Mouse (Mus musculus) layer of hippocampus, adult 9-10 months (tissue): ENCODE measurements at regions not wholly inside any gene's neighbourhood (a gene's known extent, or its start where the extent isn't known, plus 50 kb on each side); places are given as distances from the start of the nearest gene placed in this dataset.

ENCODE experiments used
- DNase-seq: peaks from one replicate; pipeline ENCODE4 v3.0.0; 2022; ENCODE audit warnings: low spot score

DNA sequence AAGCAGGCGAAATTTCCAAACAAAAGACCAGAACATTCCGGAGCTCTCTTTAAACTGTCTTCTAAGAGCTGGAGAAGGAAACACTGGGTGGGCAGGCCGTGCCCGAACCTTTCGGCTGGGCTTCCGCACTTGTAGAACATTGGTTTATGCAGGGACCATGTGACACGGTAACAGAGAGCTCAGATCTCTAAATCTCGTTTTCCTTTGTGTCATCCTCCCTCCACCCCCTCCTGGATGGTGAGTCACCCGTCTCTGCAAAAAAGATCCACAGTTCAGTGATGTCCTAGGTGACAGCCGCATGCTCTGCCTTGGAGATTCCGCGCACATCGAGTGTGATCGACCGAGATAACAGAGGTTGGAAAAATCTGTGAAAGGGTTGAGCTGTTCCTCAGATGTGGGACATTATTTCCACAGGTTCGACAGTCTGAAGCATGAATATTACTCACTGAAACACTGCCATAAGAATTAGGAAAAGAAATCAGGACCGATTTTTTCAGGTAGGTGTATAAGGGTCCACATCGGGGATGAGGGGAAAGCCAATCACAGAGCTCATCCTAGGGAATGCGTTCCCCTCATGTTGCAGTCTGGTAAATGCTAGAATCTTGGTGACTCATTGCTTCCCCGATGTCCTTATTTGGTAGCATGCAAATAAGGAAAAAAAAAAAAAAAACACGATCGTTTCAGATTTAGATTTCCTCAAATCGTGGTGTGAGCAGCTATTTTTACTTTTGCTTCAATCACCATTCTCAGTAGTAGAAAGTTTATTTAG lies 70.0 kb upstream of the Foxo1 start:
- DNase-seq = peak; percentile 63

DNA sequence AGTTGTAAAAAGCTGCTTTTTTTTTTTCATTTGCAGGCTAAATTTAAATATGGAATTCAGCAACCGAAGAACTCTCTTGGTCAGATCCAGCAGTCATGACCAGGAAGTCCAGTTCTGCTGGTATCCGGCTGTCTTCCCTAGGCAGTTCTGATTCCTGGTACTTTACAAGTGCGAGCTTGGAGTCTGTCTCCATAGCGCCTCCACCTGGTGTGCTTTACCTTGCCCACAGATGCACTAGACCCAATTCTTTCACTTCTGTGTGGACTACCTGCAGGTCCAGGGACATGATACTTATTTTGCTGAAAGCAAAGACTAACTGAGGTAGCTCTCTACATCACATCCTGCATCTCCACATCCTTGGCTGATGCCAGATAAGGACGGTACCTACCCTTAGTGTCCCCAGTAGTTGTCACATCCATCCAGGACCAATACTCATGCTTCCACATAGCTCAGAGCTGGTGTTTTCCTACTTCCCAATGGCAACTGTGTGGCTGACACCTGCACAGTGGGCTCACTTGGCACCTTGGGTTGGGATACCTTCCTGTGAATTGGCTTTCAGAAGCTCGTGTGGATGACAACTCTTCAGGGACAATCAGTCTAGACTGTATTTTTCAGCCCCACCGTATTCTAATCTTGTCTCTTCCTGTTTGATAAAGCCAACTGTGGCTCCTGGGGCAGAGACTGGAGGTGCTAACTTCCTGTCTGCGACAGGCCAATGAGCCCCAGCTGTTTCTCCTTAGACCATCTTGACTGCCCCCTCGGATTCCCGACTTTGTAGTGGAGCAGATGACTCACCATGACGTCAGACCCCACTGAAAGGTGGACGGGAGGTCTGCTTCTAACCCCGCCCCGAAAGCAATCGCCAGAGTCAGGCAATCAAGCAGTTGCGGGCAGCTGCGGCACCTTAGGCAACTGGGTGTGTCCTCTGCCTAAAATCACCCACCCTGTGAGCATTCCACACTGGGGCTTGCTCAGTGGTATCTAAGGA lies 69.1 kb upstream of the Foxo1 start:
- DNase-seq = no peak

DNA sequence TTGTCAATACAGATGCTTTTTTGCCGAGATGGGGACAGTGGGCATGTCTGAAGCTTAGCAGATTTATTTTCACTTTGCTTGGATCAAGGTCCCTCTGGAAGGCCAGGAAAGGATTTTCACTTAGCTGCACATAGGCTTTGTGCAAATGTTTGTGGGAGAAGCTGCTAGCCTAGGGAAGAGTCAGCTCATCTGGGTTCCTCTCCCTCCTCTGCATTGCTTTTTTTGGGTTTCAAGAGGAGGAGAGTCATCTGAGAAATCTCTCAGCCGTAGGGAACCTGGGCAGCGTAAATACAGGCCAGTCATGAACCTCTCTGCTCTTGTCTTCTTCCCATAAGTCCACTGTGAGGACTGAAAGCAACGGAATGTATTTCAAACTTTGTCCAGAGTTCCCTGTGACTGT lies 68.0 kb upstream of the Foxo1 start:
- DNase-seq = no peak

DNA sequence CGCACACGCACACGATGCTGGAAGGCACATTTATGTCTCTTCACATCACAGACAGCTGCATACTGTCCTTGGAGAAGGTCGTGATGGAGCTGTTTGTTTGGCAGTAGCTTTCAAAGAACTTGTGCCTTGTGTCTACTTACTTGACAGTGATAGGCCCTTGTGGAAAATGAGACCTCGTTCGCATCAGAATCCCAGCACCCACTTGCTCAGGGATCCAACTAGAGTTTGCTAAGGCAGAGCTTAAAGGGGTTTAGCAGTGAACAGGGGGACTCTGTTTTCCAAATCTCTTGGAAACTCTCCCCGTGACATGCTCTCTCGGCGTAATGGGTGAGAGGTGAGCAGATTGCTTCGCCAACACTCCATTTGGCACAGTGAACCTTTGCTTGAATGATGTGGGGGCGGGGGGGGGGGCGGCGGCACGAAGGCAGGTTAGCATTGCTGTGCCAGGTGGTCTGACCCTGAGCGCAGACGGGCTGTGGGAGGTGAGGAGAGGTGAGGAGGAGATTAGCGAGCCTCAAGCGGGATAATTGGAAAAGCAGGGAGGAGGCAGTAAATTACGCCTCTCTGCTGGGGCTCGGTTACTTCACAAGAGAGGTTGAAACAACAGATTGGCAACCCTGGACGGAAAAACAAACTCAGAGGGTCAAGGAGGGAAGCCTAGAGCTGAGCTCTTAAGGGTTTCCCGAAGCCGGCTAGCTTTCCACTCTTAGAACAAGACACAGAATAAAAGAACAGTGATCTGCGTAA lies 57.4 kb upstream of the Foxo1 start:
- DNase-seq = no peak

DNA sequence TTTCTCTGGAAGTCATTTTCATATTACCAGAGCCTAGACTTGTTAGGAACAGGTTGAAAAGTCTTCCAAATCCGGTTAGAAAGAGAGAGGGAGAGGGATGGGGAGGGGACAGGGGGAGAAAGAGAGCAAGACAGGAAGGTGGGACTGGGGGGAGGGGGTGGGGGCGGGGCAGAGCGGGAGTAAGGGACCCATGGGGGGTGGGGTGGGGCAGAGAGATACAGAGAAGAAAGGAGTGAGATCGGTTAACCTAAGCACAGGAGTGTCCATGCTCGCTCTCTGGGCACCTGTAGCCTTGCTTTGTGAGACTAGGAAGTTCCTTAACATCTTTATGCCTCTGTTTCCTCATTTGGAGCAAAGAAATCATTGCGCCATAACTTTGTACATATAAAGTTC lies 56.8 kb upstream of the Foxo1 start:
- no peak for DNase-seq

DNA sequence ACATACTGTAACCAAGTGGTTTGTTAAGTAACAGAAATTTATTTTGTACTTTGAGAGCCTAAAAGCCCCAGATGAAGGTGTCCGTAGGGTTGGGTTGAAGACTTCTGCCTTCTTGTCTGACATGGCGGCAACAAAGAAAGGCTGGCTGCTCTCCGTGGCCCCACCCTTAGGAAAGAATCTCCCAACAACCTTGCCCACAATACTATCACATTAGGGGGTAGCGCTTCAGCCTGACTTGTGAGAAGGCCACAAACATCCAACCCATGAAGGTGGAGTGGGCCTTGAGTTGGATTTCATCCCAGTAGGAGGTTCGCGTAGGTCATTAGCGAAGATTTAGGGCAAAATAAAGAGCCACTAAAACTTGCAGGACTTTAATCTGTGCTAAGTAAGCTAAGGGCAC lies 54.0 kb upstream of the Foxo1 start:
- DNase-seq = no peak

DNA sequence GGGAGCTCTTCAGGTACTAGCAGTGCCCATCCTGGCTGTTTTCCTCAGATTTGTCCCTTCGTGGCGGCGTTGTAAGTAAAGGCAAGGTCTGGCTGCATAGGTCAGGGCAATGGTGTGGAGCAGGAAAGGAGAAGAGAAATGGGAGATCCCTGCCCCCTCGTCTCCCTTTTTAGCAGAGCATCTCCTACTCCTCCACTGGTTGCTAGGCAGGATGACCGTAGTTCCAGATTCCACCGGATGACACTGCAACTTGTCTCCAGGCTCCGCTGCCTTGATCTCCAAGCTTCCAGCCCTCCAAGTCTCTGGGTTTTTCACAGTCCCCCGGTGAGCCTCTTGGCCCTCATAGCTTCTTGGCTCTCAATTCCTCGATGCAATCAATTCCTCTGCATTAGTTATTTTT lies 53.1 kb upstream of the Foxo1 start:
- no peak for DNase-seq
